Mouse (Mus musculus): Measurements from ENCODE around the gene Znrf3.

- no peak for TF ChIP-seq POLR2A (IDR thresholded peaks at IDR 0.05; ENCODE audit: borderline replicate concordance, control insufficient read depth, low read depth, low read length)
- no peak for TF ChIP-seq CTCF (IDR thresholded peaks at IDR 0.05; ENCODE audit: control insufficient read depth, insufficient read depth, low read length)
These were observed 64.4 kb downstream of the Znrf3 start for GRCm38 (mm10) chr11:5380275-5380674.

Data from bone marrow, adult 2 months (tissue).